Mouse (Mus musculus): ENCODE measurements around the gene Gm21860. TPM values are rescaled to one million over a fixed set of nuclear protein-coding genes. Genes with fewer than 3 reads are reported as not detected.

Gene Gm21860
- total RNA-seq (2023): not detected

DNA sequence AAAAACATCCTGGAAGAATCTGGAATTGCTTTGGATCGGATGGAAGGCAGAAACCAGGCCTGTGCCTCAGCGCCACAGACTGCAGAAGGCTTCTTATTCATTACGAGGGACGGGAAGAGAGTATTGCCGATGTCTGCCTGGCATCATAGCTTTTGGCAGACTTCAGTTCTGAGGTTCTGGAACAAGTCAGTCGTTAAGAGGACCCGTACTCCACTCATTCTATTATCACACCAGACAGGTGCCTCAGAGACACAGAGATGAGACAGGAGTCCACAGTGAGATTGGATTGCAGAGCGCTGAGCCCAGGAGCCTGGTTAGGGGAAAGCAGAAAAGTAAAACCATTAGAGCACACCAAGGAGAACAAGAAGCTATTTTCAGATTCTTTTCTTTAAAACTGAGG is at the start of gene Gm21860:
Gene Gm21860, minus strand, starts transcription at position 101 of the 400 bp plus-strand sequence.

DNA sequence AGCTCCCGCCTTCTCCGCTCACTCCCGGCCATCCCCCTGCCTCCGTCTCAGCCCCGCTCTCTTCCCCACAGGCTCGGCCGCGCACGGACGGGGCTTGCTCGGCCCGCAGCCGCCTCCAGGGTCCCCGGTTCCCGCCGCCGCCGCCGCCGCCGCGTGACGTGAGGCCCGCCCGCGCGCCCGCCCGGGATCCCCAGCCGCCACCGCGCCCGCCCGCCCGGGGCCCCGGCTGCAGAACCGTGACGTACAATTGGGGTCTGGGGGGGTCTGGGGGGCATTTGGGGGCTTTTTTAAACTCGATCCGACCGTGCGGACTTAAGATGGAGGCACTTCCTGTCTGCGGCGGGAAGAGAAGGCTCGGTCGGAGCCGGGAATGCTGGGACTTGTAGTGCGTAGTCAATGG is 29.8 kb upstream of the Gm21860 start, which contains the start of gene Gm47283:
Gene Gm47283, plus strand, starts transcription at position 301 of the 400 bp plus-strand sequence.

Other genes starting within 250 kb of the Gm21860 start
- gene Gm47283, start 29.9 kb upstream of the Gm21860 start, total RNA-seq (2023): not detected
- gene Gm21748, start 84.4 kb upstream of the Gm21860 start, total RNA-seq (2023): not detected